Mouse (Mus musculus) kidney, postnatal 0 days (tissue): ENCODE results near the gene Kcnn3. TPM values are rescaled to one million over a fixed set of nuclear protein-coding genes. Genes with fewer than 3 reads are reported as not detected.
A peak's percentile ranks its signal among the peaks of the same experiment; 100 is the strongest.

Source experiments
- ATAC-seq: fragments of 200-750 bp; cut with Nextera tagmentation; replicated peaks from 2 replicates; pipeline ENCODE4 v1.8.0; 2017; ENCODE audit warnings: low read depth, moderate number of reproducible peaks, moderate TSS enrichment, moderate library complexity; ENCODE audit not compliant: low FRiP score
- DNase-seq: peaks from one replicate; pipeline ENCODE4 v3.0.0-alpha.2; 2016; ENCODE audit warnings: low spot score
- H3K27ac ChIP-seq: fragments of 300-500 bp; sonication (generic); 2 replicates; pipeline ENCODE4 v1.5.1; 2014; ENCODE audit warnings: mild to moderate bottlenecking
- H3K27me3 ChIP-seq: fragments of 300-500 bp; sonication (generic); 2 replicates; pipeline ENCODE4 v1.6.1; 2014; ENCODE audit warnings: low read length, mixed read lengths; ENCODE audit not compliant: insufficient read depth
- H3K36me3 ChIP-seq: fragments of 300-500 bp; sonication (generic); 2 replicates; pipeline ENCODE4 v1.6.1; 2014; ENCODE audit warnings: low read length, mixed read lengths; ENCODE audit not compliant: insufficient read depth
- H3K4me1 ChIP-seq: fragments of 300-500 bp; sonication (generic); replicated peaks from 2 replicates; pipeline ENCODE4 v1.6.1; 2014; ENCODE audit warnings: antibody characterized with exemption, low read length, mixed read lengths; ENCODE audit not compliant: insufficient read depth
- H3K4me2 ChIP-seq: fragments of 300-500 bp; sonication (generic); 2 replicates; pipeline ENCODE4 v1.6.1; 2014; ENCODE audit warnings: mild to moderate bottlenecking, low read length, moderate library complexity, mixed read lengths
- H3K4me3 ChIP-seq: fragments of 300-500 bp; sonication (generic); replicated peaks from 2 replicates; pipeline ENCODE4 v1.5.1; 2014; ENCODE audit warnings: low read depth, low read length
- H3K9ac ChIP-seq: fragments of 300-500 bp; sonication (generic); 2 replicates; pipeline ENCODE4 v1.6.1; 2014; ENCODE audit warnings: low read depth, low read length
- H3K9me3 ChIP-seq: fragments of 300-500 bp; sonication (generic); replicated peaks from 2 replicates; pipeline ENCODE4 v1.6.1; 2016; ENCODE audit warnings: low read length, inconsistent platforms, mixed read lengths
- CTCF ChIP-seq: IDR thresholded peaks from 2 replicates; pipeline ENCODE4 v1.5.1; 2016; ENCODE audit warnings: antibody characterized with exemption, low read depth, mild to moderate bottlenecking, moderate library complexity
- WGBS: fragments of 180-500 bp; shearing (Covaris S2); extraction: QIAGEN DNeasy Blood & Tissue Kit; methylation state at CpG from one replicate; pipeline ENCODE4 v1.1.7; 2014; 5-methylcytosine and 5-hydroxymethylcytosine counted together
- polyA plus RNA-seq: library from polyadenylated mRNA; unstranded; fragments of >200 nt; fragmentation: Nextera tagmentation; extraction: Ambion mirVana; gene quantifications from 2 replicates; pipeline ENCODE4 v1.2.1, GENCODE M21; 2015

The Kcnn3 gene
- polyA plus RNA-seq, 1 experiment from 2014 or later, result 1.6 TPM

GRCm38 (mm10) chr3:89484766-89485524, 35.0 kb upstream of the Kcnn3 start:
- Histone ChIP-seq H3K9ac (no peak overlapping the region), H3K4me2 (peak overlapping the region; percentile 46), H3K27ac (no peak overlapping the region), H3K27me3 (no peaks in the 10 kb centered on the region; the same call in 1 of the 2 replicates), H3K4me1 (no peaks in the 10 kb centered on the region), H3K9me3 (no peaks in the 10 kb centered on the region), H3K36me3 (no peaks in the 10 kb centered on the region), H3K4me3 (no peak overlapping the region)
- DNase-seq (peak; percentile 89), ATAC-seq (peak; percentile 73)
- peak; percentile 94 for TF ChIP-seq CTCF
- WGBS, result 18% methylated on average over 24 of the region's 24 CpGs

GRCm38 (mm10) chr3:89486111-89486510, 33.9 kb upstream of the Kcnn3 start:
- DNase-seq (no peak), ATAC-seq (no peak)
- no peaks in the 10 kb centered on the region for H3K9me3 ChIP-seq
- no peaks in the 10 kb centered on the region for H3K4me1 ChIP-seq
- TF ChIP-seq CTCF, result no peak
- H3K4me3 ChIP-seq, result no peak overlapping the region
- no peak overlapping the region for H3K4me2 ChIP-seq
- no peaks in the 10 kb centered on the region for H3K36me3 ChIP-seq
- H3K27ac ChIP-seq, result no peak overlapping the region
- 71% methylated on average over 8 of the region's 8 CpGs for WGBS
- H3K9ac ChIP-seq, result no peak overlapping the region
- H3K27me3 ChIP-seq, result no peaks in the 10 kb centered on the region; the same call in 1 of the 2 replicates

GRCm38 (mm10) chr3:89486916-89487702, 32.9 kb upstream of the Kcnn3 start:
- ATAC-seq, result no peak
- 54% methylated on average over 20 of the region's 20 CpGs for WGBS

GRCm38 (mm10) chr3:89490790-89491189, 29.2 kb upstream of the Kcnn3 start:
- Histone ChIP-seq H3K9ac (no peak overlapping the region), H3K4me3 (no peak overlapping the region), H3K27me3 (no peaks in the 10 kb centered on the region; the same call in 1 of the 2 replicates), H3K4me1 (0 out of 2 replicates have a peak, but pooled peaks cover 5% of the 10 kb centered on the region), H3K4me2 (no peak overlapping the region), H3K36me3 (no peaks in the 10 kb centered on the region), H3K9me3 (no peaks in the 10 kb centered on the region), H3K27ac (no peak overlapping the region)
- TF ChIP-seq CTCF, result peak; percentile 38; the same call in 1 of the 2 replicates
- ATAC-seq (no peak), DNase-seq (no peak)
- 89% methylated on average over 3 of the region's 3 CpGs for WGBS

More at GRCm38 (mm10) chr3:89486916-89487702, 32.9 kb upstream of the Kcnn3 start:
- DNase-seq, result no peak
- Histone ChIP-seq H3K9me3 (no peaks in the 10 kb centered on the region), H3K36me3 (no peaks in the 10 kb centered on the region), H3K4me3 (no peak overlapping the region), H3K27me3 (no peaks in the 10 kb centered on the region; the same call in 1 of the 2 replicates), H3K27ac (no peak overlapping the region), H3K4me2 (no peak overlapping the region), H3K9ac (no peak overlapping the region), H3K4me1 (no peaks in the 10 kb centered on the region)
- TF ChIP-seq CTCF, result no peak

- no peak overlapping the region for H3K4me3 ChIP-seq
- no peak for TF ChIP-seq CTCF
- WGBS, result 69% methylated on average over 5 of the region's 5 CpGs
- 0 out of 2 replicates have a peak overlapping the region, but pooled peaks have one; percentile 34 for H3K27ac ChIP-seq
- no peak overlapping the region for H3K9ac ChIP-seq
- no peak for DNase-seq
- no peaks in the 10 kb centered on the region; the same call in 1 of the 2 replicates for H3K27me3 ChIP-seq
- no peak for ATAC-seq
- no peak overlapping the region for H3K4me2 ChIP-seq
- 0 out of 2 replicates have a peak, but pooled peaks cover 5% of the 10 kb centered on the region for H3K4me1 ChIP-seq
- no peaks in the 10 kb centered on the region for H3K9me3 ChIP-seq
- no peaks in the 10 kb centered on the region for H3K36me3 ChIP-seq
Observed at GRCm38 (mm10) chr3:89491559-89491958, 28.4 kb upstream of the Kcnn3 start.

- Histone ChIP-seq H3K27ac (peak overlapping the region; percentile 52), H3K9ac (no peak overlapping the region), H3K9me3 (no peaks in the 10 kb centered on the region), H3K36me3 (no peaks in the 10 kb centered on the region), H3K4me3 (no peak overlapping the region), H3K27me3 (no peaks in the 10 kb centered on the region), H3K4me1 (0 out of 2 replicates have a peak, but pooled peaks cover 5% of the 10 kb centered on the region), H3K4me2 (no peak overlapping the region)
- ATAC-seq (peak; percentile 82), DNase-seq (peak; percentile 65)
- 18% methylated on average over 8 of the region's 8 CpGs for WGBS
- TF ChIP-seq CTCF, result 0 out of 2 replicates have a peak, but pooled peaks have one; percentile 5
Observed at GRCm38 (mm10) chr3:89492701-89493151, 27.2 kb upstream of the Kcnn3 start.
